Mouse (Mus musculus) spleen, embryonic (tissue): ENCODE results near the gene Gm44805.

Experiments used
- CTCF ChIA-PET: fragments of 350-600 bp; sonication (Branson Sonifier 250); formaldehyde crosslinking; loops from one replicate; lab custom pipeline; 2022; lab: Charles Lee

The Gm44805 gene

DNA sequence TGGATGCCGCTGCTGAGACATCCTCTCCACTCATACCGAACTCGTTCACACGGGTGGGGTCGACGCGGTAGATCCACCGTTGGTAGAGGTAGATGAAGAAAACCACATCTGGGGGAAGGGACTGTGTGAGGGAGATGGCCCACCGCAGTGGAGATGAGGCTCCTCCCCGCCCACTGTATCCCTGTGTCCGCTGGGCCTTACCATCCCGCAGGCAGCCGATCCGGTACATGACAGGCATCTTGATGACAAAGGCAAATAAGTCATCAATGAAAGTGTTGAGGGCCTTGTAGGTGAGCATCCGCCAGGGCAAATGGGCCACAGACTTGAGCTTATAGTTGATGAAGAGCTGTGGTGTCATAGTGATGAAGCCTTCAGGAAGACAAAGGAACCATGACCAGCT is 47.4 kb downstream of the Gm44805 start:
- CTCF ChIA-PET: no interaction called here

DNA sequence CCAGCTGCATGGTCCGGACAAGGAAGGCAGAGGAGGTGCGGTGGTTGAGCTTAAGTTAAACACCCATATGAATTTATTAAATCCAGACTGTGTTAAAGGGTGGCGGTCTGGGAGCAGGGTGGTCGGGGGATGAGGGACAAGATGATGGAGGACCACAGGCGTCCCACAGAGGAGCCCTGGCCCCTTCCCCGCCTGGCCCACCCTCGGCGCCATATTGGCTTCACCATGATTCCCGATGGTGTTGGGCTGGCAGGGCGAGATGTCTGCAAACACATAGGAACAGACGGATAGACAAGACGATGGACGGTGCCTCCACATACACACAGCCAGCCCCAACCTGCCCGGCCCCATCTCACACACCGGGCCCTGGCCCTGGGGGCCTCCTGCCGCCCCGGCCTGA is 48.0 kb downstream of the Gm44805 start:
- CTCF ChIA-PET: no interaction called here

DNA sequence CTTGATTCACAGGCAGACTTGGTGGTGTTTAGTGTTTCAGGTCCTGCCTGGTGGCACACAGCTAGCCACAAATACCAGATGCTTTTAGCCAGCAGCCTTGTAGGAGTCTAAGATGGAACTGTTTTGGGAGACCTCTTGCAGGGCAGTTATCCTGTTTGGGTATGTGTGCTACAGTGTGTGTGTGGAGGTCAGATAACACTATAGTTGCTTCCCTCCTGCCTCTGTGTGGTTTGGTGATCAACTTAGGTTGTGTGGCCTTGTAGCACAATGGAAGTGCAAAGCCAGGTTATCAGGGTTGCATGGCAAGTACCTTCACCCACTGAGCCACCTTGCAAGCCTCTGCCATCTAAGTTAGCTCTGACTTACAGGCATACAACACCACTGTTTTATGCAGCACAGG is 48.5 kb downstream of the Gm44805 start:
- CTCF ChIA-PET: no interaction called here

DNA sequence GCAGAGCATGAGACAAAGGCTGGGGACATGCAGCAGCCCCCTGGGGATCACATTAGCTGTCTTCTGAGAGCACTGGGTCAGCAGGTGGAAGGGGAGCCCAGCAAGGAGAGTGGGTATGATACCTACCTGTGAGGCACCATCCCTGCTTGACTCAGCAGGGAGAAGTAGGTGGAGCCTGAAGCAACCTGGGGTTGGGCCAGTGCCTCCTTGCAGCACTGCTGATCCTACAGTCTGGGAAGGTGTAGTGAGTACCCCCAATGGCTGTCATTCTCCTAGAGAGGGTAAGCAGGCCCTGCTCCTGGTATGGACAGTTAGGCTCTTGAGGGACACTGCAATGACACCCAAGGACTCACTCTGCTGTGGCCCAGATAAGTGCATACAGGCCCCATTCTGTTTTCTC is 48.9 kb downstream of the Gm44805 start:
- CTCF ChIA-PET: no interaction called here

DNA sequence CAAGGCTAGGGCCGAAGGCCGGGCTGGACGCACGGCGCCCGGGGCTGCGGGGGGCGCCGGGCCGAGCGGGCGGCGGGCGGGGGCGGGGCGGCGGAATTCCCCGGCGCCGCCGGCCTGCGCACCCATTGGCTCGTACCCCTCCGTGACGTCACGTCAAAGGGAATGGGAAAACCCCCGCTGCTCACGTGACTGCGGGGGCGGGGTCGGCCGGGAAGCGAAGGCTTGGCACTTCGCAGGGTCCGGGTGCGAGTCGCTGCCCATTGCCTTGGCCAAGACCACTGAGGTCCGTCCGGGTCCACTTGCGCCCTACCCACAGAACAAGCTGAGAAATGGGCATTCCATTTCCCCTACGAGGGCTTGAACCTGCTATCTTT is 51.9 kb downstream of the Gm44805 start, which contains the start of gene Relb:
Relb (minus strand) TSS at position 78 of the 374 bp plus-strand sequence.
- CTCF ChIA-PET: interaction anchor here (0.9 kb wide), 1 partner anchor 13 kb away, joined by 4 read pairs; no protein-coding TSS in a partner anchor

DNA sequence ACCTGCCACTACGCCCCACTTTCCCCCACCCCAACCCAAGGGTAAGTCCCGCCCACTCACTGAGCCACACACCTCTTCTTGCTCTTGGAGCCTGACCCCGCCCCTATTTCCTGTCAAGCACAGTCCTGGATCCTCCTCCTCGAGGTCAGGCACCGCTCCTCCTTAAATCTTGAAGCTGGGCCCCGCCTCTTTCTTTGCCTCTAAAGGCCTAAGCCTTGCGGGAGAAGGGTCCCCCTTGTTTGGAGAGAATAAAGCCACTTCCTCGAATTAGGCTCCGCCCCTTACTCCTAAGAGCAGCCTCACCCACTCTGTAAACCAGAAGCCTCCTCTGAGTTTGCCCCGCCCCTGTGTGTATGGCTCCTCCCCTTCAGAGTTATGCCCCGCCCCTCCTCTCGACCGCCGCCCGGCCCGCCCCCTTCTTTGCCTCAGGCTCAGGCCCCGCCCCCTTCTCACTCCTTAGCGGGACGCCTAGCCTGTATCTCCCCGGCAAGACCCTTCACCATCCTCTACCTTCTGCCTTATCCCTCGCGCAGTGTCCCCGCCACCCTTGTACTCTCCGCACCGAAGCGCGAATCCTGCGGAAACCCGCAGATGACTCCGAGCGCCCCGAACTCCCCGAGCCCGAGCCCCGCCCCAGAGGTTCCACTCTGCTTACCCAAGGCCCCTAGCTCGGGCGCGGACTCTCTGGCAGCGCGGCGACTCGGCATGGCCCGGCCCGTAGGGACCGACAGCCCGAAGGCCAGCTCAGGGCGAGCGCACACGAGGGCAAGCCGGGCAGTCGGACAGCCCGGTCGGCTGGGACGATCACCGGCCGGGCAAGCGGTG is 52.5 kb downstream of the Gm44805 start:
- CTCF ChIA-PET: no interaction called here

DNA sequence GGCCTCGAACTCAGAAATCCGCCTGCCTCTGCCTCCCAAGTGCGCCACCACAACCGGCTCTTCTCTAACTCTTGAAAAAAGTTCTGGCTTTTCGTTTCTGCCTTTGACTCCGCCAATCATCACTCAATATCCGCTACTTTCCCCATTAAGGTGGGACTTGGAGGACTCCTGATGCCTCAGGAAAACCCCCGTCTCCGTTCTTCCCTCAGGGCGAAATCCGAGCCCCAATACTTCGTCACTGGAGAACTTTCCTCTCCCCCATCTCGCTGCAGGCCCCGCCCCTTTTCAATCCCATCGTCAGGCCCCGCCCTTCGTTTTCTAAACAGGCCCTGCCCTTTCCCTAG is 53.1 kb downstream of the Gm44805 start:
- CTCF ChIA-PET: no interaction called here

DNA sequence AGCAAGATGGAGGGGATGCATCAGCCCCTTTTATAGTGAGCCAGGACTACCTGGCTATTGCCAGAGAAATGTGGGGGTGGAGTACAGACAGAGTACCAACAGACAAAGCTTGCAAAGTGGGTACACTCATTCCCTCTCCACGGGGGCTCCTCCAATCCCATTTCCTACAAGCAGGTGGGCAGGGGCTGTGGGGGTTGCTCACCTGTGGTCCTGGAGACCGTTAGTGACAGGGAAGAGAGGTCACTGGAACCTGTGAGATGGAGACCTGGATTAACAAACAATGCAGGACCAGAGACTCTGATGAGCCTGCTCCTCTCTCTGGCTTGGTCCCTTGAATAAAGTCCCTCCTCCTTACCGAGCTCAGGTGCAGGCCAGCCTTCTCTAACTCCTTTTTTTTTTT is 53.5 kb downstream of the Gm44805 start:
- CTCF ChIA-PET: no interaction called here

DNA sequence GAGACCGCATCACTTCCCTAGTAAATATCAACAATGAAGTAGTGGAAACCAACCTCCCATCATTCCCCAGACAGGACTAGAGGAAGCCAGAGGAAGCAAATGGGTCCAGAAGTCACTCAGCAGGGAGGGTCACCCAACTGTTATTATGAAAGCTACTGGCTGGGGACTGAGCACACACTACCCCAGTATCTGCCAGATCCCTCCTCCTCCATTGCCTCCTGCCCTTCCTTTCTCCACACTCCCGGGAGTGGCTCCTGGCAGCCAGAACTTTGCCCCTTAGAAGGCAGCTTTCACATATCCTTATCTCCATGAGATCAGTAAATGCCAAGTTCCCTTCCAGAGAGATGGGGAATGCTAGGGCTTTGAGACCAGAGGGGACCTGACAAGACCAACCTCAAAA is 57.8 kb downstream of the Gm44805 start:
- CTCF ChIA-PET: no interaction called here

DNA sequence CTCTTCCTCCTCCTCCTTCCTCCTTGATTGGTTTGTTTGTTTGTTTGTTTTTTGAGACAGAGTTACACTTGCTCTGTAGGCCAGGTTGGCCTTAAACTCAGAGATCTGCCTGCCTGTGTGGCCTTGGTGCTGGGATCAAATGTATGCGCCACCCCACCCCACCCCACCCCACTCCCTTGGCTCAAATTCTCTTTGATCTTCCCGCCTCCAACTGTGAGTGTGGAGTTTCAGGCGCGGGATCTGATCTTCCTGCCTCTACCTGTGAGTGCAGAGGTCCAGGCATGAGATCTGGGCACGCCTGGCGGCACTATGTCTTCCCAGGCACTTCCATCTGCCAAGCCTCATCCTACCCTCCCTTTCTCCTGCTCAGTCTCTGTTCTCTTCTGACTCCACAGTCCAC is 59.0 kb downstream of the Gm44805 start:
- CTCF ChIA-PET: no interaction called here
